Comparison of ENCODE assay signal across 9 mouse cellular contexts in genomic region chr8:115009897-115010768, GRCm38 (mm10).
DNase-seq lines count a peak whose midpoint lies in the region; ATAC-seq lines count a peak whose summit lies in the region.
"Had no signal": no experiment of that assay in that cellular context is flagged by ENCODE, and none has a peak within 500 bp of the region (broad histone marks: within the 10 kb centered on the region; RNA-seq: fewer than 3 reads in every experiment).

No protein-coding gene starts in this region.

- H3K4me1 ChIP-seq in forebrain, embryonic 10.5 days, result peaks cover 50% of the 10 kb centered on the region
- H3K4me1 ChIP-seq in forebrain, embryonic 14.5 days (ENCODE audit: control insufficient read depth, insufficient read depth, low read length), result peaks cover 8% of the 10 kb centered on the region
- H3K4me1 ChIP-seq in liver, embryonic 11.5 days (replicated peaks; ENCODE audit: control insufficient read depth, insufficient read depth, low read length), result no peaks in the 10 kb centered on the region; the same call in 1 of the 2 replicates
- peaks cover 13% of the 10 kb centered on the region for H3K4me1 ChIP-seq in embryonic facial prominence, embryonic 12.5 days
- H3K4me1 ChIP-seq in midbrain, embryonic 14.5 days (ENCODE audit: control insufficient read depth, insufficient read depth, low read length), result peaks cover 9% of the 10 kb centered on the region; the same call in 1 of the 2 replicates

- no peak overlapping the region for H3K9ac ChIP-seq in forebrain, embryonic 14.5 days (ENCODE audit: low read length)
- no peak overlapping the region for H3K9ac ChIP-seq in liver, embryonic 11.5 days (ENCODE audit: low read depth, low read length)
- no peak overlapping the region for H3K9ac ChIP-seq in embryonic facial prominence, embryonic 12.5 days
- H3K9ac ChIP-seq in midbrain, embryonic 14.5 days (replicated peaks; ENCODE audit: low read length), result no peak overlapping the region

- peaks cover 64% of the 10 kb centered on the region for H3K27me3 ChIP-seq in forebrain, embryonic 10.5 days (ENCODE audit: poor library complexity, severe bottlenecking)
- no peaks in the 10 kb centered on the region; the same call in 1 of the 2 replicates for H3K27me3 ChIP-seq in forebrain, embryonic 14.5 days (replicated peaks; ENCODE audit: control insufficient read depth, insufficient read depth, low read length)
- H3K27me3 ChIP-seq in liver, embryonic 11.5 days (replicated peaks; ENCODE audit: control insufficient read depth, insufficient read depth, low read length), result no peaks in the 10 kb centered on the region
- H3K27me3 ChIP-seq in embryonic facial prominence, embryonic 12.5 days, result no peaks in the 10 kb centered on the region
- H3K27me3 ChIP-seq in midbrain, embryonic 14.5 days (ENCODE audit: control insufficient read depth, insufficient read depth, low read length), result peaks cover 7% of the 10 kb centered on the region; the same call in 1 of the 2 replicates
- H3K27me3 ChIP-seq: Patski had no signal

- H3K9me3 ChIP-seq in forebrain, embryonic 10.5 days, result no peaks in the 10 kb centered on the region
- no peaks in the 10 kb centered on the region for H3K9me3 ChIP-seq in forebrain, embryonic 14.5 days (replicated peaks; ENCODE audit: control insufficient read depth, low read length)
- no peaks in the 10 kb centered on the region for H3K9me3 ChIP-seq in liver, embryonic 11.5 days (ENCODE audit: control insufficient read depth, low read length)
- H3K9me3 ChIP-seq in embryonic facial prominence, embryonic 12.5 days, result no peaks in the 10 kb centered on the region
- no peaks in the 10 kb centered on the region for H3K9me3 ChIP-seq in midbrain, embryonic 14.5 days (ENCODE audit: control insufficient read depth, low read length)

- ATAC-seq in forebrain, embryonic 14.5 days, result no peak
- no peak for ATAC-seq in liver, embryonic 11.5 days (replicated peaks; ENCODE audit: low FRiP score)
- no peak for ATAC-seq in embryonic facial prominence, embryonic 12.5 days (ENCODE audit: insufficient number of reproducible peaks, insufficient read depth, low FRiP score, low TSS enrichment)
- ATAC-seq in midbrain, embryonic 14.5 days (ENCODE audit: low FRiP score, low TSS enrichment), result no peak
- ATAC-seq: Patski had no signal

- no peaks in the 10 kb centered on the region for H3K36me3 ChIP-seq in forebrain, embryonic 10.5 days (replicated peaks)
- no peaks in the 10 kb centered on the region for H3K36me3 ChIP-seq in forebrain, embryonic 14.5 days (ENCODE audit: control insufficient read depth, insufficient read depth, low read length)
- H3K36me3 ChIP-seq in liver, embryonic 11.5 days (ENCODE audit: control insufficient read depth, insufficient read depth, low read length), result no peaks in the 10 kb centered on the region
- no peaks in the 10 kb centered on the region for H3K36me3 ChIP-seq in embryonic facial prominence, embryonic 12.5 days
- H3K36me3 ChIP-seq in midbrain, embryonic 14.5 days (ENCODE audit: control insufficient read depth, insufficient read depth, low read length), result no peaks in the 10 kb centered on the region

- peak overlapping the region; percentile 4; the same call in 1 of the 2 replicates for H3K4me3 ChIP-seq in forebrain, embryonic 10.5 days
- H3K4me3 ChIP-seq in forebrain, embryonic 14.5 days (ENCODE audit: low read depth, low read length), result no peak overlapping the region
- no peak overlapping the region for H3K4me3 ChIP-seq in liver, embryonic 11.5 days (ENCODE audit: low read depth, low read length)
- no peak overlapping the region for H3K4me3 ChIP-seq in embryonic facial prominence, embryonic 12.5 days
- no peak overlapping the region for H3K4me3 ChIP-seq in midbrain, embryonic 14.5 days (replicated peaks; ENCODE audit: low read depth, low read length)

- no peak for DNase-seq in forebrain, embryonic 10.5 days (ENCODE audit: extremely low spot score, low spot score)
- DNase-seq in forebrain, embryonic 14.5 days (ENCODE audit: low spot score), result no peak
- DNase-seq in liver, embryonic 11.5 days (ENCODE audit: low spot score), result no peak
- no peak for DNase-seq in liver
- DNase-seq in midbrain, embryonic 14.5 days, result peak; percentile 29
- no peak for DNase-seq in urinary bladder, postnatal 36 days (ENCODE audit: low spot score in 2 of 2)
- DNase-seq in layer of hippocampus, postnatal 25 days (ENCODE audit: extremely low spot score in 1 of 2, low spot score in 1 of 2), result no peak

- H3K4me2 ChIP-seq in forebrain, embryonic 14.5 days (ENCODE audit: low read length), result no peak overlapping the region
- H3K4me2 ChIP-seq in liver, embryonic 11.5 days, result no peak overlapping the region
- no peak overlapping the region for H3K4me2 ChIP-seq in embryonic facial prominence, embryonic 12.5 days (replicated peaks)
- H3K4me2 ChIP-seq in midbrain, embryonic 14.5 days (ENCODE audit: low read length), result 0 out of 2 replicates have a peak overlapping the region, but pooled peaks have one; percentile 2

- H3K27ac ChIP-seq in forebrain, embryonic 10.5 days, result peak overlapping the region; percentile 76
- H3K27ac ChIP-seq in forebrain, embryonic 14.5 days (ENCODE audit: low read depth, low read length), result no peak overlapping the region
- H3K27ac ChIP-seq in liver, embryonic 11.5 days (ENCODE audit: low read depth, low read length), result 0 out of 2 replicates have a peak overlapping the region, but pooled peaks have one; percentile 32
- H3K27ac ChIP-seq in embryonic facial prominence, embryonic 12.5 days, result 0 out of 2 replicates have a peak overlapping the region, but pooled peaks have one; percentile 5
- H3K27ac ChIP-seq in midbrain, embryonic 14.5 days (replicated peaks; ENCODE audit: low read depth, low read length), result no peak overlapping the region

- WGBS in forebrain, embryonic 10.5 days, result 13% methylated on average over 9 of the region's 9 CpGs
- 21% methylated on average over 9 of the region's 9 CpGs for WGBS in forebrain, embryonic 14.5 days
- 40% methylated on average over 9 of the region's 9 CpGs for WGBS in liver, embryonic 11.5 days
- 16% methylated on average over 9 of the region's 9 CpGs for WGBS in embryonic facial prominence, embryonic 12.5 days
- WGBS in midbrain, embryonic 14.5 days, result 14% methylated on average over 9 of the region's 9 CpGs

Comparison
In these comparisons a context has a peak if more than half of its experiments do, and no peak if none do; other contexts are left out.
1. H3K27ac ChIP-seq: peak in forebrain, embryonic 10.5 days (single experiment), liver, embryonic 11.5 days (single experiment) and embryonic facial prominence, embryonic 12.5 days (single experiment); none in forebrain, embryonic 14.5 days (single experiment) and midbrain, embryonic 14.5 days (single experiment).